Mouse (Mus musculus) liver, postnatal 0 days (tissue): ENCODE measurements around the gene Dnm1. TPM values are rescaled to one million over a fixed set of nuclear protein-coding genes. Genes with fewer than 3 reads are reported as not detected.

ENCODE experiments used
- ATAC-seq: fragments of 200-750 bp; cut with Nextera tagmentation; 2 replicates; pipeline ENCODE4 v1.8.0; 2017; ENCODE audit warnings: mild to moderate bottlenecking, moderate library complexity
- DNase-seq: peaks from one replicate; pipeline ENCODE4 v3.0.0-alpha.2; 2016
- H3K27ac ChIP-seq: fragments of 300-500 bp; sonication (generic); 2 replicates; pipeline ENCODE4 v1.5.1; 2014; ENCODE audit warnings: antibody characterized with exemption, moderate library complexity, mild to moderate bottlenecking, low read depth
- H3K27me3 ChIP-seq: fragments of 300-500 bp; sonication (generic); 2 replicates; pipeline ENCODE4 v1.6.1; 2014; ENCODE audit warnings: low read length, control low read depth, mixed read lengths; ENCODE audit not compliant: insufficient read depth
- H3K36me3 ChIP-seq: fragments of 300-500 bp; sonication (generic); replicated peaks from 2 replicates; pipeline ENCODE4 v1.6.1; 2014; ENCODE audit warnings: mild to moderate bottlenecking, control low read depth, low read length, moderate library complexity, mixed read lengths; ENCODE audit not compliant: insufficient read depth
- H3K4me1 ChIP-seq: fragments of 300-500 bp; sonication (generic); 2 replicates; pipeline ENCODE4 v1.6.1; 2014; ENCODE audit warnings: antibody characterized with exemption, mild to moderate bottlenecking, control low read depth; ENCODE audit not compliant: insufficient read depth
- H3K4me2 ChIP-seq: fragments of 300-500 bp; sonication (generic); 2 replicates; pipeline ENCODE4 v1.6.1; 2014; ENCODE audit warnings: low read depth, mild to moderate bottlenecking, low read length, moderate library complexity, mixed read lengths
- H3K4me3 ChIP-seq: fragments of 300-500 bp; sonication (generic); 2 replicates; pipeline ENCODE4 v1.5.1; 2014; ENCODE audit warnings: low read depth, low read length
- H3K9ac ChIP-seq: fragments of 300-500 bp; sonication (generic); replicated peaks from 2 replicates; pipeline ENCODE4 v1.6.1; 2014; ENCODE audit warnings: mild to moderate bottlenecking, moderate library complexity
- H3K9me3 ChIP-seq: fragments of 300-500 bp; sonication (generic); 2 replicates; pipeline ENCODE4 v1.6.1; 2016; ENCODE audit warnings: mild to moderate bottlenecking, control low read depth, low read length, mixed read lengths
- CTCF ChIP-seq: sonication (generic); IDR thresholded peaks from 2 replicates; pipeline ENCODE4 v1.5.1; 2016; ENCODE audit warnings: antibody characterized with exemption, low read depth
- EP300 ChIP-seq: IDR thresholded peaks from 2 replicates; pipeline ENCODE4 v1.6.1; 2016; ENCODE audit warnings: antibody characterized with exemption, low read depth, mild to moderate bottlenecking
- WGBS: fragments of 180-500 bp; shearing (Covaris S2); extraction: QIAGEN DNeasy Blood & Tissue Kit; methylation state at CpG from one replicate; pipeline ENCODE4 v1.1.7; 2014; ENCODE audit not compliant: insufficient replicate concordance; 5-methylcytosine and 5-hydroxymethylcytosine counted together
- polyA plus RNA-seq: library from polyadenylated mRNA; unstranded; fragments of >200 nt; fragmentation: Nextera tagmentation; extraction: Ambion mirVana; gene quantifications from 2 replicates; pipeline ENCODE4 v1.2.1, GENCODE M21; 2015

Gene Dnm1
- polyA plus RNA-seq, 1 experiment from 2014 or later: 0.25 TPM

GRCm38 (mm10) chr2:32350471-32351051 lies 2.6 kb downstream of the Dnm1 start:
- Histone ChIP-seq H3K27ac (no peak overlapping the region), H3K4me3 (no peak overlapping the region), H3K27me3 (peaks cover 22% of the 10 kb centered on the region), H3K4me1 (peaks cover 16% of the 10 kb centered on the region), H3K9me3 (no peaks in the 10 kb centered on the region), H3K36me3 (no peaks in the 10 kb centered on the region), H3K4me2 (no peak overlapping the region), H3K9ac (no peak overlapping the region)
- TF ChIP-seq CTCF: no peak
- TF ChIP-seq EP300: no peak
- no peak for ATAC-seq
- DNase-seq: no peak
- 50% methylated on average over 13 of the region's 13 CpGs for WGBS

- ATAC-seq: no peak
- Histone ChIP-seq H3K27me3 (peaks cover 22% of the 10 kb centered on the region), H3K9ac (no peak overlapping the region), H3K4me3 (no peak overlapping the region), H3K4me2 (no peak overlapping the region), H3K4me1 (peaks cover 16% of the 10 kb centered on the region), H3K36me3 (no peaks in the 10 kb centered on the region), H3K27ac (no peak overlapping the region), H3K9me3 (no peaks in the 10 kb centered on the region)
- 65% methylated on average over 8 of the region's 8 CpGs for WGBS
- no peak for DNase-seq
- TF ChIP-seq CTCF: no peak
- TF ChIP-seq EP300: no peak
Observed at GRCm38 (mm10) chr2:32349625-32350255, 3.4 kb downstream of the Dnm1 start.

GRCm38 (mm10) chr2:32348311-32348710 lies 4.8 kb downstream of the Dnm1 start:
- H3K4me3 ChIP-seq: no peak overlapping the region
- ATAC-seq (no peak), DNase-seq (no peak)
- TF ChIP-seq CTCF (no peak), EP300 (no peak)
- WGBS: 76% methylated on average over 11 of the region's 11 CpGs
- H3K4me2 ChIP-seq: no peak overlapping the region
- H3K36me3 ChIP-seq: no peaks in the 10 kb centered on the region
- H3K9ac ChIP-seq: no peak overlapping the region
- H3K27ac ChIP-seq: no peak overlapping the region
- peaks cover 22% of the 10 kb centered on the region for H3K27me3 ChIP-seq
- H3K9me3 ChIP-seq: no peaks in the 10 kb centered on the region
- H3K4me1 ChIP-seq: peaks cover 9% of the 10 kb centered on the region

GRCm38 (mm10) chr2:32347019-32347418 lies 6.1 kb downstream of the Dnm1 start:
- no peaks in the 10 kb centered on the region for H3K36me3 ChIP-seq
- H3K4me2 ChIP-seq: no peak overlapping the region
- H3K27ac ChIP-seq: no peak overlapping the region
- TF ChIP-seq EP300 (no peak), CTCF (no peak)
- no peak overlapping the region for H3K9ac ChIP-seq
- H3K4me1 ChIP-seq: no peaks in the 10 kb centered on the region
- 61% methylated on average over 6 of the region's 6 CpGs for WGBS
- DNase-seq: no peak
- peaks cover 11% of the 10 kb centered on the region for H3K27me3 ChIP-seq
- H3K4me3 ChIP-seq: no peak overlapping the region
- H3K9me3 ChIP-seq: no peaks in the 10 kb centered on the region
- ATAC-seq: no peak

- H3K27me3 ChIP-seq: no peaks in the 10 kb centered on the region
- 67% methylated on average over 14 of the region's 14 CpGs for WGBS
- TF ChIP-seq CTCF: no peak
- TF ChIP-seq EP300: no peak
- H3K9me3 ChIP-seq: no peaks in the 10 kb centered on the region
- no peak overlapping the region for H3K4me2 ChIP-seq
- H3K4me1 ChIP-seq: no peaks in the 10 kb centered on the region
- no peak overlapping the region for H3K4me3 ChIP-seq
- H3K27ac ChIP-seq: no peak overlapping the region
- ATAC-seq (no peak), DNase-seq (no peak)
- no peaks in the 10 kb centered on the region for H3K36me3 ChIP-seq
- no peak overlapping the region for H3K9ac ChIP-seq
Observed at GRCm38 (mm10) chr2:32344598-32345321, 8.4 kb downstream of the Dnm1 start.

GRCm38 (mm10) chr2:32344056-32344455 lies 9.1 kb downstream of the Dnm1 start:
- Histone ChIP-seq H3K36me3 (no peaks in the 10 kb centered on the region), H3K4me3 (no peak overlapping the region), H3K27ac (no peak overlapping the region), H3K27me3 (no peaks in the 10 kb centered on the region), H3K4me2 (no peak overlapping the region), H3K9me3 (no peaks in the 10 kb centered on the region), H3K9ac (no peak overlapping the region), H3K4me1 (no peaks in the 10 kb centered on the region)
- 69% methylated on average over 10 of the region's 10 CpGs for WGBS
- no peak for ATAC-seq
- DNase-seq: no peak
- TF ChIP-seq EP300 (no peak), CTCF (no peak)
